Comparison of ENCODE assay signal across 19 mouse cellular contexts in the genomic region with DNA sequence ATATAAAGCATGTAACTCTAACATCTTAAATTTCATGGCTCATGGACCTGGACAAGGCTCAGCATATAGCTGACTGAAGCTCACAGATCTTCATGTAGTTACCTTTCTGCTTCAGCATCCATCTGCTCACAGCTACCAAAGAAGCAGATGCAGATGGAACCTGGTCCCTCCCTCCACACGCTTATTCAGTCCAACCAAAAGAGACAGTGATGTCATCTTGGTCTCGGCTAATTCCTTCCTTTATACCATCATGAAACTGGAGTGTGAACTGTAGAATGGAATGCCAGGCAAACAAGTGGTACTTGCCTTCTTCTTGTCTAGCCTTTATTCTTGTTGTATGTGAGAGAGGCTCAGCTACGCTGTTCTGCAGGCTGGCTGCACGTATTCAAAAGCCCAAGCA.
DNase-seq lines count a peak whose midpoint lies in the region; ATAC-seq and TF ChIP-seq lines count a peak whose summit lies in the region.
"Had no signal": no experiment of that assay in that cellular context is flagged by ENCODE, and none has a peak within 500 bp of the region (broad histone marks: within the 10 kb centered on the region; RNA-seq: fewer than 3 reads in every experiment).

No protein-coding gene starts in this region.

- H3K9ac ChIP-seq in forebrain, embryonic 11.5 days (ENCODE audit: low read length), result no peak overlapping the region
- H3K9ac ChIP-seq in forebrain, embryonic 13.5 days, result no peak overlapping the region
- no peak overlapping the region for H3K9ac ChIP-seq in midbrain, postnatal 0 days (replicated peaks; ENCODE audit: low read length, poor library complexity, severe bottlenecking)
- H3K9ac ChIP-seq: embryonic facial prominence, embryonic 12.5 days; forebrain, postnatal 0 days; heart, embryonic 15.5 days; hindbrain, embryonic 13.5 days had no signal

- TF ChIP-seq POLR2A in brain, embryonic 14.5 days (IDR thresholded peaks at IDR 0.05; ENCODE audit: borderline replicate concordance, extremely low read depth, insufficient read depth, insufficient read length, poor library complexity, severe bottlenecking), result no peak

- no peaks in the 10 kb centered on the region for H3K36me3 ChIP-seq in forebrain, embryonic 11.5 days (ENCODE audit: control insufficient read depth, insufficient read depth, low read length)
- H3K36me3 ChIP-seq in forebrain, embryonic 13.5 days (ENCODE audit: poor library complexity, severe bottlenecking), result no peaks in the 10 kb centered on the region
- no peaks in the 10 kb centered on the region for H3K36me3 ChIP-seq in midbrain, embryonic 10.5 days
- no peaks in the 10 kb centered on the region for H3K36me3 ChIP-seq in midbrain, postnatal 0 days (ENCODE audit: insufficient read depth, low read length)
- H3K36me3 ChIP-seq: embryonic facial prominence, embryonic 12.5 days; heart, embryonic 10.5 days; heart, embryonic 15.5 days; hindbrain, embryonic 13.5 days had no signal

- no peaks in the 10 kb centered on the region for H3K27me3 ChIP-seq in forebrain, embryonic 11.5 days (ENCODE audit: control insufficient read depth, insufficient read depth, low read length)
- H3K27me3 ChIP-seq in forebrain, embryonic 13.5 days, result no peaks in the 10 kb centered on the region
- H3K27me3 ChIP-seq in midbrain, embryonic 10.5 days (ENCODE audit: low read depth, poor library complexity, severe bottlenecking), result 0 out of 2 replicates have a peak, but pooled peaks cover 5% of the 10 kb centered on the region
- no peaks in the 10 kb centered on the region for H3K27me3 ChIP-seq in midbrain, postnatal 0 days (ENCODE audit: insufficient read depth, low read length)
- H3K27me3 ChIP-seq: embryonic facial prominence, embryonic 12.5 days; heart, embryonic 15.5 days; hindbrain, embryonic 13.5 days had no signal

- 61% methylated on average over 4 of the region's 4 CpGs for whole genome bisulfite sequencing in forebrain, embryonic 11.5 days
- 23% methylated on average over 4 of the region's 4 CpGs for WGBS in forebrain, embryonic 13.5 days
- WGBS in midbrain, embryonic 10.5 days, result 68% methylated on average over 4 of the region's 4 CpGs
- WGBS in midbrain, postnatal 0 days, result 63% methylated on average over 4 of the region's 4 CpGs

- no peak overlapping the region for H3K27ac ChIP-seq in forebrain, embryonic 11.5 days (ENCODE audit: low read depth, low read length)
- no peak overlapping the region for H3K27ac ChIP-seq in forebrain, embryonic 13.5 days
- H3K27ac ChIP-seq in midbrain, embryonic 10.5 days (replicated peaks), result 0 out of 2 replicates have a peak overlapping the region, but pooled peaks have one; percentile 24
- no peak overlapping the region for H3K27ac ChIP-seq in midbrain, postnatal 0 days (ENCODE audit: low read depth, low read length)
- H3K27ac ChIP-seq: embryonic facial prominence, embryonic 12.5 days; heart, embryonic 10.5 days; heart, embryonic 15.5 days; hindbrain, postnatal 0 days had no signal

- peak; percentile 44; the same call in 1 of the 2 replicates for ATAC-seq in forebrain, embryonic 11.5 days (replicated peaks; ENCODE audit: low FRiP score)
- ATAC-seq in forebrain, embryonic 13.5 days, result no peak
- no peak for ATAC-seq in midbrain, postnatal 0 days (ENCODE audit: low FRiP score)
- ATAC-seq: forebrain, postnatal 0 days; hindbrain, postnatal 0 days had no signal

- no peaks in the 10 kb centered on the region for H3K9me3 ChIP-seq in forebrain, embryonic 11.5 days (ENCODE audit: control insufficient read depth, low read length)
- H3K9me3 ChIP-seq in forebrain, embryonic 13.5 days (replicated peaks), result no peaks in the 10 kb centered on the region
- H3K9me3 ChIP-seq in midbrain, embryonic 10.5 days (replicated peaks), result no peaks in the 10 kb centered on the region
- H3K9me3 ChIP-seq in midbrain, postnatal 0 days (ENCODE audit: low read length), result no peaks in the 10 kb centered on the region
- H3K9me3 ChIP-seq: embryonic facial prominence, embryonic 12.5 days; heart, embryonic 10.5 days; heart, embryonic 15.5 days; hindbrain, embryonic 13.5 days had no signal

- no peaks in the 10 kb centered on the region; the same call in 1 of the 2 replicates for H3K4me1 ChIP-seq in forebrain, embryonic 11.5 days (replicated peaks; ENCODE audit: control insufficient read depth, insufficient read depth, low read length)
- H3K4me1 ChIP-seq in forebrain, embryonic 13.5 days, result peaks cover 19% of the 10 kb centered on the region
- H3K4me1 ChIP-seq in midbrain, embryonic 10.5 days, result peaks cover 50% of the 10 kb centered on the region
- H3K4me1 ChIP-seq in midbrain, postnatal 0 days (ENCODE audit: insufficient read depth, low read length), result peaks cover 4% of the 10 kb centered on the region; the same call in 1 of the 2 replicates

- no peak for DNase-seq in forebrain, embryonic 11.5 days (ENCODE audit: low spot score)
- DNase-seq in midbrain, embryonic 10.5 days (ENCODE audit: low spot score), result no peak
- no peak for DNase-seq in midbrain, postnatal 0 days (ENCODE audit: low spot score)
- peak; percentile 59 for DNase-seq in brain, embryonic 14.5 days (ENCODE audit: low read depth)
- no peak for DNase-seq in thymus, postnatal 14 days
- DNase-seq: adrenal gland, adult 8-10 months; adrenal gland, postnatal 36 days; cerebellum, adult 8-10 months; forebrain, postnatal 0 days; gastrocnemius, postnatal 36 days; heart, adult 18-20 months; heart, postnatal 14 days; kidney, adult 11 months had no signal

- H3K4me2 ChIP-seq in forebrain, embryonic 11.5 days (ENCODE audit: low read depth, low read length, severe bottlenecking), result no peak overlapping the region
- H3K4me2 ChIP-seq in forebrain, embryonic 13.5 days, result no peak overlapping the region
- H3K4me2 ChIP-seq in midbrain, postnatal 0 days (ENCODE audit: low read depth, low read length, poor library complexity, severe bottlenecking), result no peak overlapping the region
- H3K4me2 ChIP-seq: embryonic facial prominence, embryonic 12.5 days; heart, embryonic 15.5 days; hindbrain, embryonic 13.5 days had no signal

- H3K4me3 ChIP-seq in forebrain, embryonic 11.5 days (ENCODE audit: low read depth, low read length), result no peak overlapping the region
- H3K4me3 ChIP-seq in forebrain, embryonic 13.5 days, result no peak overlapping the region
- H3K4me3 ChIP-seq in midbrain, embryonic 10.5 days, result no peak overlapping the region
- H3K4me3 ChIP-seq in midbrain, postnatal 0 days (ENCODE audit: low read depth, low read length), result no peak overlapping the region
- H3K4me3 ChIP-seq: embryonic facial prominence, embryonic 12.5 days; heart, embryonic 10.5 days; heart, embryonic 15.5 days; hindbrain, embryonic 13.5 days had no signal

- TF ChIP-seq CTCF in midbrain, postnatal 0 days (IDR thresholded peaks at IDR 0.05), result no peak
- TF ChIP-seq CTCF in brain, embryonic 14.5 days (IDR thresholded peaks at IDR 0.05; ENCODE audit: borderline replicate concordance, extremely low read depth, insufficient read depth, insufficient read length), result no peak
